Mouse (Mus musculus): Measurements from ENCODE around the gene Lifr.

DNA sequence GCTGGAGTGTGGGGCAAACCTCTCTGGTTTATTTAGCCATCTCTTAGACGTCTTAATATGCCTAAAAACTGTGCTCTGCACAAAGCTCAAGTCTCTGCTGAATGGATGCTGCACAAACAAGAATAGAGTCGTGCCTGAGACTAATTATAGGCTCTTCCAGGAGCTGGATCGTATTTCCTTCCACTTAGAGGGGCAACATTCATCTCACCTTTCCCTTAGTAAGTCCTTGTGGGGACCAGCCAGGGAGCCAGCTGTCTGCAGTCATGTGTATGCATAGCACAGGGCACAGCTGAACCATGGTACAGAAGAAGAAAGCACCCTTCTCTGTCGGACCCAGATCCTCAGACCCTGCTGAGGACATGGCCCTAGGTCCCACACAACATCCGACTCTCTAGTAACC, 115.7 kb downstream of the Lifr start:
- no peak for TF ChIP-seq POLR2A (IDR thresholded peaks at IDR 0.05; ENCODE audit: control insufficient read depth, extremely low read depth, insufficient read depth, low read length, poor library complexity)
- no peak for TF ChIP-seq CTCF (IDR thresholded peaks at IDR 0.05; ENCODE audit: borderline replicate concordance, control insufficient read depth, extremely low read depth, insufficient read depth, low read length, poor library complexity)

Data from thymus, adult 2 months (tissue).